Comparison of ENCODE assay signal across 18 mouse cellular contexts in genomic region chr14:18882493-18882892, GRCm38 (mm10).
"Had no signal": no experiment of that assay in that cellular context is flagged by ENCODE, and none has a peak within 500 bp of the region (broad histone marks: within the 10 kb centered on the region; RNA-seq: fewer than 3 reads in every experiment).

No protein-coding gene starts in this region.

- H3K4me1 ChIP-seq: limb, embryonic 12.5 days; liver, embryonic 15.5 days; megakaryocyte, embryonic 14.5 days; neural tube, embryonic 12.5 days; stomach, embryonic 15.5 days had no signal

- H3K9ac ChIP-seq: limb, embryonic 12.5 days; liver, embryonic 15.5 days; lung, embryonic 14.5 days; midbrain, embryonic 13.5 days; neural tube, embryonic 12.5 days; stomach, embryonic 15.5 days had no signal

- H3K27me3 ChIP-seq: limb, embryonic 12.5 days; liver, embryonic 15.5 days; megakaryocyte, embryonic 14.5 days; midbrain, embryonic 13.5 days; neural tube, embryonic 12.5 days; stomach, embryonic 15.5 days had no signal

- H3K4me2 ChIP-seq: limb, embryonic 12.5 days; liver, embryonic 15.5 days; lung, embryonic 14.5 days; midbrain, embryonic 13.5 days; neural tube, embryonic 12.5 days; stomach, embryonic 15.5 days had no signal

- DNase-seq: kidney, adult 9 months; kidney, postnatal 10 days; kidney, postnatal 4 days; liver; lung, embryonic 14.5 days; lung, postnatal 14 days; right cerebral cortex, postnatal 14 days; thymus, adult 2 months; thymus, postnatal 25 days had no signal

- H3K36me3 ChIP-seq: liver, embryonic 15.5 days; midbrain, embryonic 13.5 days; neural tube, embryonic 12.5 days had no signal

- H3K4me3 ChIP-seq: layer of hippocampus, adult 2 months; limb, embryonic 12.5 days; liver, embryonic 15.5 days; megakaryocyte, embryonic 14.5 days; midbrain, embryonic 13.5 days; neural tube, embryonic 12.5 days; stomach, embryonic 15.5 days had no signal

- H3K9me3 ChIP-seq: limb, embryonic 12.5 days; liver, embryonic 15.5 days; megakaryocyte, embryonic 14.5 days; midbrain, embryonic 13.5 days; neural tube, embryonic 12.5 days; stomach, embryonic 15.5 days had no signal

- H3K27ac ChIP-seq: layer of hippocampus, adult 2 months; limb, embryonic 12.5 days; liver, embryonic 15.5 days; macrophage; midbrain, embryonic 13.5 days; neural tube, embryonic 12.5 days; stomach, embryonic 15.5 days had no signal

- ATAC-seq: intestine, postnatal 0 days; midbrain, embryonic 13.5 days had no signal
